Comparison of ENCODE assay signal across 9 mouse cellular contexts in genomic region chr6:30896986-30897327, GRCm38 (mm10). TPM values are rescaled to one million over a fixed set of nuclear protein-coding genes. Genes with fewer than 3 reads are reported as not detected.
DNase-seq lines count a peak whose midpoint lies in the region; ATAC-seq and TF ChIP-seq lines count a peak whose summit lies in the region.
"Had no signal": no experiment of that assay in that cellular context is flagged by ENCODE, and none has a peak within 500 bp of the region (broad histone marks: within the 10 kb centered on the region; RNA-seq: fewer than 3 reads in every experiment).

No protein-coding gene starts in this region.

- H3K36me3 ChIP-seq in testis, adult 2 months (ENCODE audit: control insufficient read depth, insufficient read depth, low read length), result no peaks in the 10 kb centered on the region
- no peaks in the 10 kb centered on the region for H3K36me3 ChIP-seq in limb, embryonic 14.5 days (ENCODE audit: control insufficient read depth, insufficient read depth, low read length)
- no peaks in the 10 kb centered on the region for H3K36me3 ChIP-seq in stomach, postnatal 0 days (ENCODE audit: control insufficient read depth, insufficient read depth, low read length)

- DNase-seq in frontal cortex, adult 2 months (ENCODE audit: extremely low spot score in 1 of 2, low spot score in 1 of 2), result no peak
- no peak for DNase-seq in testis, postnatal 14 days (ENCODE audit: low spot score)
- DNase-seq in limb, embryonic 14.5 days (ENCODE audit: low spot score), result no peak
- DNase-seq in stomach, postnatal 0 days (ENCODE audit: low spot score), result no peak
- DNase-seq in layer of hippocampus, adult 18-20 months (ENCODE audit: low spot score in 2 of 2), result no peak
- no peak for DNase-seq in spleen, postnatal 4 days (ENCODE audit: low spot score in 2 of 2)

- H3K4me3 ChIP-seq in testis, adult 2 months (ENCODE audit: control insufficient read depth, low read depth, low read length), result peak overlapping the region; percentile 94
- H3K4me3 ChIP-seq in limb, embryonic 14.5 days (replicated peaks; ENCODE audit: low read length), result peak overlapping the region; percentile 68
- peak overlapping the region; percentile 82 for H3K4me3 ChIP-seq in stomach, postnatal 0 days (ENCODE audit: low read depth, low read length)

- peak overlapping the region; percentile 19; the same call in 1 of the 2 replicates for H3K27ac ChIP-seq in testis, adult 2 months (ENCODE audit: control insufficient read depth, insufficient read depth, low read depth, low read length)
- peak overlapping the region; percentile 98 for H3K27ac ChIP-seq in limb, embryonic 14.5 days (replicated peaks; ENCODE audit: low read depth, low read length)
- peak overlapping the region; percentile 96 for H3K27ac ChIP-seq in stomach, postnatal 0 days (replicated peaks)

- no peaks in the 10 kb centered on the region for H3K9me3 ChIP-seq in limb, embryonic 14.5 days (ENCODE audit: control insufficient read depth, low read length)
- H3K9me3 ChIP-seq in stomach, postnatal 0 days (ENCODE audit: control insufficient read depth, low read length), result no peaks in the 10 kb centered on the region

- no peak for TF ChIP-seq EP300 in stomach, postnatal 0 days (optimal IDR thresholded peaks at IDR 0.05)

- ATAC-seq in frontal cortex, adult (ENCODE audit: low TSS enrichment), result peak; percentile 60
- ATAC-seq in limb, embryonic 14.5 days (ENCODE audit: low FRiP score, low read depth), result no peak
- ATAC-seq in stomach, postnatal 0 days (ENCODE audit: low FRiP score, low TSS enrichment), result no peak

- H3K4me1 ChIP-seq in testis, adult 2 months (ENCODE audit: control insufficient read depth, insufficient read depth, low read length), result peaks cover 5% of the 10 kb centered on the region
- H3K4me1 ChIP-seq in limb, embryonic 14.5 days (ENCODE audit: control insufficient read depth, insufficient read depth, low read length), result peaks cover 14% of the 10 kb centered on the region
- 0 out of 2 replicates have a peak, but pooled peaks cover 2% of the 10 kb centered on the region for H3K4me1 ChIP-seq in stomach, postnatal 0 days (replicated peaks; ENCODE audit: control insufficient read depth, insufficient read depth)

- H3K9ac ChIP-seq in limb, embryonic 14.5 days (ENCODE audit: low read depth, low read length, severe bottlenecking), result peak overlapping the region; percentile 71
- peak overlapping the region; percentile 62; the same call in 1 of the 2 replicates for H3K9ac ChIP-seq in stomach, postnatal 0 days (ENCODE audit: low read length)

- H3K27me3 ChIP-seq in testis, adult 2 months (ENCODE audit: control insufficient read depth, insufficient read depth, low read length), result no peaks in the 10 kb centered on the region
- H3K27me3 ChIP-seq in limb, embryonic 14.5 days (ENCODE audit: control insufficient read depth, insufficient read depth, low read length), result no peaks in the 10 kb centered on the region
- H3K27me3 ChIP-seq in stomach, postnatal 0 days (ENCODE audit: control insufficient read depth, insufficient read depth, low read length), result no peaks in the 10 kb centered on the region

- 15% methylated on average over 8 of the region's 8 CpGs for WGBS in limb, embryonic 14.5 days
- 20% methylated on average over 8 of the region's 8 CpGs for WGBS in stomach, postnatal 0 days

- no peak for TF ChIP-seq POLR2A in testis, adult 2 months (IDR thresholded peaks at IDR 0.05; ENCODE audit: control insufficient read depth, low read depth, low read length)
- TF ChIP-seq POLR2A in limb, embryonic 14.5 days (IDR thresholded peaks at IDR 0.05; ENCODE audit: borderline replicate concordance, extremely low read depth, insufficient read depth, insufficient read length), result no peak

- peak overlapping the region; percentile 70 for H3K4me2 ChIP-seq in limb, embryonic 14.5 days (replicated peaks; ENCODE audit: low read depth, low read length, severe bottlenecking)
- H3K4me2 ChIP-seq in stomach, postnatal 0 days (replicated peaks; ENCODE audit: low read depth), result peak overlapping the region; percentile 60

- TF ChIP-seq CTCF in testis, adult 2 months (IDR thresholded peaks at IDR 0.05; ENCODE audit: control insufficient read depth, insufficient read depth, insufficient replicate concordance, low read depth, low read length), result no peak
- no peak for TF ChIP-seq CTCF in stomach, postnatal 0 days (IDR thresholded peaks at IDR 0.05; ENCODE audit: low read depth)

RNA-seq across cellular contexts. Expression of gene Copg2, which starts 0.4 kb away (rescaled TPM):
- polyA plus RNA-seq in frontal cortex, adult 2 months (2012; rRNA removed), result 35.8 and 64.0 TPM in 2 replicates
- polyA plus RNA-seq in testis, adult 2 months (2012; rRNA removed), result 21.6 and 24.8 TPM in 2 replicates
- 23.1 and 33.8 TPM in 2 replicates for polyA plus RNA-seq in limb, embryonic 14.5 days (2012; rRNA removed)
- 29.8 and 31.5 TPM in 2 replicates for polyA plus RNA-seq in limb, embryonic 14.5 days (2014; fragmentation: Nextera tagmentation; extraction: Ambion mirVana)
- 15.4 and 16.4 TPM in 2 replicates for polyA plus RNA-seq in stomach, postnatal 0 days (2015; fragmentation: Nextera tagmentation; extraction: Ambion mirVana)
- total RNA-seq in layer of hippocampus, adult 18-20 months (2021), result 10 to 100 TPM; 86.9 to 92.5 TPM

RNA-seq across cellular contexts. Expression of gene Tsga13, which starts 18.4 kb away (rescaled TPM):
- 0.27 and 0.32 TPM in 2 replicates for polyA plus RNA-seq in frontal cortex, adult 2 months (2012; rRNA removed)
- polyA plus RNA-seq in testis, adult 2 months (2012; rRNA removed), result 15.3 and 20.9 TPM in 2 replicates
- 0.31 and 0.42 TPM in 2 replicates for polyA plus RNA-seq in limb, embryonic 14.5 days (2012; rRNA removed)
- polyA plus RNA-seq in limb, embryonic 14.5 days (2014; fragmentation: Nextera tagmentation; extraction: Ambion mirVana), result 0.25 and 0.28 TPM in 2 replicates
- polyA plus RNA-seq in stomach, postnatal 0 days (2015; fragmentation: Nextera tagmentation; extraction: Ambion mirVana), result 0.22 and 0.23 TPM in 2 replicates
- total RNA-seq in layer of hippocampus, adult 18-20 months (2021), result not detected
- total RNA-seq: common myeloid progenitor, adult 5-6 weeks had no signal

Comparison
In these comparisons a context has a peak if more than half of its experiments do, and no peak if none do; other contexts are left out.
1. H3K27ac ChIP-seq: peak in every context shown above with its lines; median percentile 98 in limb, embryonic 14.5 days; 96 in stomach, postnatal 0 days; 19 in testis, adult 2 months.
2. RNA of gene Tsga13, which starts 18.4 kb away (polyA plus RNA-seq): 15.3 to 20.9 TPM in testis, adult 2 months; 0.27 to 0.32 TPM in frontal cortex, adult 2 months, 0.25 to 0.42 TPM in limb, embryonic 14.5 days and 0.22 to 0.23 TPM in stomach, postnatal 0 days; every median in the first group is over 10 times any median in the second.
3. Peak in every context shown above with its lines, with median percentiles within 50 percentile points of each other: H3K4me3 ChIP-seq.